Mouse (Mus musculus) T-helper 2 cell (primary cell): ENCODE data around the gene Abcc4.

Experiments used
- in situ Hi-C: fragments of 300-600 bp; cut with MboI, MseI; formaldehyde crosslinking; loops from one replicate; pipeline ENCODE4 v1.15.1; 2025; ENCODE audit warnings: high pct_unique_total_duplicates

The Abcc4 gene

DNA sequence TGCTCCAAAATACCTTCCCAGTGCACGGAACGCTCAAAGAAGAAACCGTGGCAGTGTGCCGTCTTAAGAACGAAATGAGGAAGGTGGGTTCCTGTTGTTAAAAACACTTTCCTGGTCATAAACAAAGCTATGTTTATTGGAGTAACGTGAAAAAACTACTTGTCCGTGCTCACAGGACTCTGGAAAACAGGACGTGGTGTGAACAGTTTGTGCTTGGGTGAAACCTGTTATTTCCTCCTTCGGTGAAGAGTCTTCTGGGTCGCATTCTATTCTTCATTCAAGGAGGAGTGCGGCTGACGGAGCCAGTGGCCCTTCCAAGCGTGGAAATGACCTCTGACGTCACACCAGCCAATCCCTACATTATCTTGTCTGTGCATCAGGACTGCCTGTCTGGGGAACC lies 198.2 kb downstream of the Abcc4 start:
- in situ Hi-C loops, result no loop called here

DNA sequence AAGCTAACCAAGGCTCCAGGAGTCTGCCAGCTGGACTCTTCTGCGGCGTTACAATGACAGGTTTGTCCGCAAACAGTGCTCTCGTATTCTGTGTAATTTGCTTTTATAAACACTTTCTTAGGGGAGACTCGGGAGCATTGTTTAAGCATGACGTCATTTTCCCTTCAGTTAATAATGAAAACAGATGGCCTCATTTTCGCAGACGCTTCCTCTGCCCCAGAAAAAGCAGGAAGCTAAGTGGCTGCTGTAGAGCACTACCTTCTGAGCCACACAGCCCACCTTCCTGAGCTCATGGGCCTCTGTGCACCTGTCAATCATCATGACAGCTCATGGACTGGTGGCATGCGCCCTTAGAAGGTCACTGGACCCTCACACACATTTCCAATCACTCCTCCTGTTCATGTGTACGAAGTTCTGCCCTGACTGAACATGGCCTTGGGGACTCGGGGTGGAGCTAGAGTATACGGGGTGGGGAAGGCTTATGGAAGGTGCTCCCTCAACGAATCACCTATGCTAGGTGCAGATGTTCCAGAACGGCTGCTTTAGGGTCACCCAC lies 199.3 kb downstream of the Abcc4 start:
- in situ Hi-C loops, result no loop called here

- in situ Hi-C loops, result no loop called here
Measured at GRCm38 (mm10) chr14:118496767-118497166, 209.3 kb downstream of the Abcc4 start.

DNA sequence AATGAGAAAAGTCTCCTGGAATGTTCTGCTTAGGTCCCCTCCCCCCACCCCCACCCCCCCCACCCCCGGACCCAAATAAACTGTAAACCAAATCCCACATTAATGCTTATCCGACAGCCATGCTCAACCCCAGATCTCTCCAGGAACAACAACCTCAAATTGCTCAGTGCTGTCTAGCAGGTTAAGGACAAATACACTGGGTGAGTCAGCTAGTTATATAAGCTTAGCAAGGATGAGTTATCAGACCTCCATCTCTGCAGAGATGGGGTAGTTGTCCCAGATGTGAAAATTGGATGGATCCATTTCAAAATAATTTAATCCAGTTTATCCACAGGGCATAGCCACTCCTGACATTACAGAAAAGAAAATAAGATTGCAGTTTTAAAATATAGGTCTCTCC lies 210.6 kb downstream of the Abcc4 start:
- in situ Hi-C loops, result no loop called here

GRCm38 (mm10) chr14:118491708-118492107 lies 214.3 kb downstream of the Abcc4 start:
- in situ Hi-C loops, result no loop called here

DNA sequence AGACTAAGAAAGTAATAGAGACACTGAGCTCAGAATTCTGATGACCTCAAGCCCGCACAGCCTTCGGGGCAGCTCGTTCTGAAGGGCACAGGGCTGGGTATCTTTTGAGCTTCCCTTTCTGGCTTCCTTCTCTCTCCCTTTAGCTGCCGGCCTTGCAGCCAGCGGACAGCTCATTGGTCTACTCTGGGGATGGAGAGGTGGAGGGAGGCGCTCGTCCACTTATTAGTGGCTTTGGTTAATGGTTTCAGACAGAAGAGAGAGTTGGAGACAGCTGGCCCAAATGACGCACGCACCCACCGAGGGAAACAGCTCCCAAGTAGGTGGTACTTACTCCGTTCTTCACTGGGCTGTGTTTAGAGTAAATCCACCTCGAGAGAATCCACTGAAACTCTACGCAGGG lies 214.7 kb downstream of the Abcc4 start:
- in situ Hi-C loops, result no loop called here

- in situ Hi-C loops, result no loop called here
Measured at GRCm38 (mm10) chr14:118490525-118490924, 215.5 kb downstream of the Abcc4 start.

GRCm38 (mm10) chr14:118486349-118486748 lies 219.7 kb downstream of the Abcc4 start:
- in situ Hi-C loops, result no loop called here

GRCm38 (mm10) chr14:118485646-118486045 lies 220.4 kb downstream of the Abcc4 start:
- in situ Hi-C loops, result no loop called here

DNA sequence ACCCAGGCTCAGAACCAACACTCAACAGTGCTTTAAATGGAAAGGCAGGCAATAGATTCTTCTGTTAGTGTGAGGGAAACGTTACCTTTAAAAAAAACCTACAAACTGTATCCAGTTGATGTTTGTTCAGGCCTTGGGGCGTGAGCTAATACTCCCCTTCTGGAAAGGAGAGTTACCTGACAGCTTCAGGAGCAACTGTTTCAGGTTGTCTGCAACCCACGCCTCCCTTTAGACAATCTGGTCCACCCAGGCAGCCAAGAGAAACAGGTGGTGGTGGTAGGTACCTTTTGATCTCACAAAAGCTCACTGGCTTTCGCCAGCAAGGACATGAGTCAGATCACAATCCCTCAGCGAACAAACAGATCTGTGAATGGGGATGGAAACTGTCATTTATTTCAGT lies 223.7 kb downstream of the Abcc4 start:
- in situ Hi-C loops, result no loop called here

GRCm38 (mm10) chr14:118481779-118482178 lies 224.2 kb downstream of the Abcc4 start:
- in situ Hi-C loops, result no loop called here

GRCm38 (mm10) chr14:118476329-118476728 lies 229.7 kb downstream of the Abcc4 start:
- in situ Hi-C loops, result loop anchor here (10.0 kb wide), 1 partner anchor 622 kb away; no protein-coding TSS in a partner anchor

DNA sequence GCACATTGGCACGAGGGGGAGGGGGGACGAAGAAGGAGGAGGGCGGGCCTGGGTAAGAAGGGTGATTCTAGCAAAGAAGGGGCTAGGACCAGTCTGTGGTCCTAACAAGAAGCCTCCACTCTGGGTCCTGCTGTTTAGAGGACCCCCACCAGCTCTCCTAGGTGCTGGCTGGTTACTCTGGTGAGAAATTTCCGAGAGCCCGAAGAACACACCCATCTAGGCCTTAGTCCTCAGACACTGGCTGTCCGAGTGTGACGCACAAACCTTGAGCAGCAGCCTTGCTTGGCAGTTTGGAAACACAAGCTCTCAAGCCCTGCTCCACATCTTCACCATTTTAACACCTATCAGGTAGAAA lies 230.9 kb downstream of the Abcc4 start:
- in situ Hi-C loops, result loop anchor here (10.0 kb wide), 1 partner anchor 620 kb away; no protein-coding TSS in a partner anchor

DNA sequence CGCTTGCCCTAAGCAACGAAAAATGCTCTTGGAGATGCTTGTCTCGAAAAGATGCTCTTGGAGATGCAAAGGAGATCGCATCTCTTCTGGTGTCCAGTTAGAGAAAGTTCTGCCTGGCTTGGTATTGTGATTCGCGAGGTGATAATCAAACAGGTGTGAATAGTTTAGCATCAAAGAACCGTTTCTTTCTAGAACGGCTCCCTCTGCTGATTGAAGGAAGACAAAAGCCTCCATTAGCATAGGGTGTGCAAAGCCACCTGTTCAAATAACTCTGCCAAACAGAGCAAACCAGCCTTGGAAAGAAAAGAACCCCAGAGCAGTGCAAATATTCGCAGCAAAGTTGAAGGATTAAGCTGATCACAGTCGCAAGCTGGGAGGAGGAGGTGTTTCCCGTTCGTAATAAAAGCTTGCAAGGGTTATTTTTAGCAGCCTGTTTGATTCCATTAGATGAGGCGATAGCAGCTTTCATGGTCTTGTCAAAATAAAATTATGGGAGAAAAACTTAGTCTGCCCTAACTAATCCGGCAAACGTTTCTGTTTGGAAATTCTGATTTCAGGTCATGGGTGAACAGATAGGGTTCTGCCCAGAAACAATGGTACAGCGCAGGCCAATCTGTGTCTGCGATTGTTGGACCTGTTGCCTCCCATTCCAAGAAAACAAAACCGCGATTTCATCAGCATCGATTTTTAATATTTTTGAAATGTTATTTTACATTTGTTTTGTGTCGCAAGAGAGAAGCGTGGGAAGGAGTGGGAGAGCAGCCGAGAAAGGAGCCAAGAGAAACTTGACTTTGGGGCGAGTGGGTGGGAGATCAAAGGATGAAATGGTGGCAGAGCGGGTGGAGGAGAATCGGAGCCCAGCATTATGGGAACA lies 231.6 kb downstream of the Abcc4 start:
- in situ Hi-C loops, result loop anchor here (10.0 kb wide), 1 partner anchor 620 kb away; no protein-coding TSS in a partner anchor

DNA sequence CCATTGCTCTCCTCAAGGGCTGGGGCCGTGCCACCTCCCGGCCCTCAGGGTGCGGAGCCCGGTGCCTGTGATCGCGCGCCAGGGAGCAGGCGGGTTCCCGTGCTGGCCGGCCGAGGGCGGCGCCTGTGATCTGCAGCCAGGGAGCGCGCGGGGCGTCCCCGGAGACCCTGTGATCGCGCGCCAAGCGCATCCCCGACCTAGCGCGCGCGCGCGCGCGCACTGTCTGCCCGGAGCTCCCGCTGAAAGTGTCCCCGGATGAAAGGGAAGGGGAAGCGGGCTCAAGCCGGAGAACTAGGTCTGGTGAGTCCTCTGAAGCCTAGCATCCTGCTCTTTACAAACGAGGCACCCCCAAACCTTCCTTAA lies 232.2 kb downstream of the Abcc4 start:
- in situ Hi-C loops, result loop anchor here (10.0 kb wide), 1 partner anchor 619 kb away; no protein-coding TSS in a partner anchor

DNA sequence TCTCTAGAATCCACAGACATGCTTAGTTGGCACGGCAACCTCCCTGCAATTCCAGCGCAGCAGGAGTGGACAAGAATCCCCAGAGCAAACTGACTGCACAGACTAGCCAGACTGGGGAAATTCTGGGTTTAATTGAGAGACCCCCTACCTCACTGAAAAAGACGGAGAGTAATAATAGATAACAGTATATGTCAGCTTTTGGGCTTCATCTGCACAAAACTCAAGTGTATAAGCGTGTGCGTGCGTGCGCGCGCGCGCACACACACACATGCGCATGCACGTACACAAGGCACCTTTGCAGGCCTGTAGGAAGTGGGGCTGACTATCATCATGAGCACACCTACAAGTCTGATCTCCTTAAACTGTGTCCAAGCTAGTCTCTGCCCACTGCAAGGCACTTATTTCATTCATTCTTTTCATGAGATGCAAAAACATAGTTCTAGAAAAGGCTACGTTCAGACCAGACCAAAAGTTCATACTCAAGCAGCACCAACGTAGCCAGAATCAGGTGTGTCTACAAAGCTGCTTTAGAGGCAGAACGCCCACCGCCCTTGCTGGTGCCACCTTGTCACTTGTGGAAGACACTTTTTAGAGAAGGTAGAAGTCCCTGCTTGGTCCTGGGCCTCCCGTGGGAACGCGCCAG lies 232.7 kb downstream of the Abcc4 start:
- in situ Hi-C loops, result loop anchor here (10.0 kb wide), 1 partner anchor 619 kb away; no protein-coding TSS in a partner anchor

- in situ Hi-C loops, result no loop called here
Measured at GRCm38 (mm10) chr14:118465331-118465730, 240.7 kb downstream of the Abcc4 start.

DNA sequence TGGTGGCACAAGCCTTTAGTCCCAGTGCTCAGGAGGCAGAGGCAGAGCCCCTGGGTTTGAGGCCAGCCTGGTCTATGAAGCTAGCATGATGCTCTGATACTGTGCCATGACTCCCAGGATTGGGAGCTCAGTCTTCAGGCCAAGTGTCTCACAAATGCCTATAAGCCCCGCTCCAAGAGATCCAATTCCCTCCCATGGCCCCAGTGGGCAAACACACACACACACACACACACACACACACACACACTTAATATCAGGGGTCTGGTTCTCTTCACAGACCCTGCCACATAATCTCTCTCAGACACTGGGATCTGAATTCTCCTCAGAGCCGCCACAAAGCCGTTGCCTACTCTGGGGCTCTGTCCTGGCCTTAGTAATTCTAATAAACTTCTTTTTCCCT lies 241.6 kb downstream of the Abcc4 start:
- in situ Hi-C loops, result no loop called here

GRCm38 (mm10) chr14:118452572-118452971 lies 253.4 kb downstream of the Abcc4 start:
- in situ Hi-C loops, result no loop called here

DNA sequence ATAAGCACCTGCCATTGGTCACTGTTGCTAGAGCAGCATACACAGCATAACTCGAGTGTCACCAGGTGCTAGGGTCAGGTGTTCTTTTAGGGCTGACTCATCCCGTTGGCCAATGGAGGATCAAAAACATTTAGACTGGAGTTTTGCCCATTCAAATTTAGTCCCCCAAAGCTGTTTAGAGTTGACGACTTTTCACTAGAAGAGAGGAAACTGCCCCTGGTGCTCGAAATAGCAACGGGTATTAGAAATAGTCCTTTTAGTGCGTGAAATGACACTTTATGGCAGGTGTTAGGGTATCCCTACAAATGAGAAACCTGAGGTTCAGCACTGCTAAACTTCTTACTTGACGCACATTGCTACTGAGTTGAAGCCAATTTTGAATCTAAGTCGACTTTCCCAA lies 265.9 kb downstream of the Abcc4 start:
- in situ Hi-C loops, result no loop called here

- in situ Hi-C loops, result no loop called here
Measured at GRCm38 (mm10) chr14:118437156-118437931, 268.7 kb downstream of the Abcc4 start.

DNA sequence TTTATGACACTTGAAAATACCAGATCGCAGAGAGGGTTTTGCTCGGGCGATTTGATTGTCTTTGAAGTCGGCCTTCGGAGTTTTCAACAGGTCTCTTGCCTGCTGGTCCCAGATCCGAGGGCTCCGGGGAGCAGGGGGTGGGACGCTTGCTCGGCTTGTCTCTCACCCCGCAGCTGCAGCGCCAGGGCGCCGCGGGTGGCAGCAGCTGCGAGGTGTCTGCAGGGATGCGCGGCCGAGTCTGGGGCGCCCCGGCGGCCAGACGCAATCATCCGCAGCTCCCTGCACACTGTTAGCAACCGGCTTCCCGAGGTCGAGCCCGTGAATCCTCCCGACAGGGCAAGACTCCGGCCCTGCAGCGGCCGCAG lies 269.2 kb downstream of the Abcc4 start:
- in situ Hi-C loops, result no loop called here
